In the genomic region with DNA sequence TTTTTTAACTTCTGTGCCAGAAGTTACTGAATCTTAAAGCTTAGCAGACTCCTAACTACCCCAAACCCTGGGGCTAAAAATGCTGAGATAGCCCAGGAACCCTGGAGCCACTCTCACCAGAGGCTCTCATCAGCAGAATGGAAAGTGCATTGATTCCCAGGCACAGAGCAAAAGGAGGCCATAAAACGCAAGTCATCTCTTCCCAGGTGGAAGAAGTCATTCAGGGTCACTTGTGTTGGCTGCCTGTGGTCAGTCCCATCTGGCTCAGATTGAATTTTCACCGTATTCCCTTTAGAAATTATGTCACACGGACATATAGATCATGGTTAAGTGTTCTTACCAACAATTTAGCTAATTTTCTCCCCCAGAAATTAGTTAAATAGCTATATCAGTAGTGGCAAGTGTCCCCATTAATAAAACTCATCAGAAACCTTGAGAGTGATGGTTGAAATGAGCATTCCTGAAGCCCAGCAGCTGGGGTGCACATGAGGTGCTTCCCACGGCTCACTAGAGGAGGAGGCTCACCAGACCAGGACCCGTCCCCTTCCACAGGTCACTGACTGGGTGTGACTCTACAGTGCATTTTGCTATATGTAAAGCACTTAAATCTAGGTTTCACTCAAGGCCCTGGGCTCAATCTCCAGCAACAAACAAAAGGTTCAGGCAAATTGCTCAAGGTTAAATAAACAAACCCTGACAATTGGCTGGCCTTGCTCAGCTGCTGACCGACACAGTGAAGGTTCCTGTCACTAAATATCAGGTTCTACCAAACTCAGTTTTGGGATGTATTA, we compare ENCODE assay signal across 20 mouse cellular contexts. TPM values are rescaled to one million over a fixed set of nuclear protein-coding genes. Genes with fewer than 3 reads are reported as not detected.
DNase-seq lines count a peak whose midpoint lies in the region; ATAC-seq lines count a peak whose summit lies in the region.
"Had no signal": no experiment of that assay in that cellular context is flagged by ENCODE, and none has a peak within 500 bp of the region (broad histone marks: within the 10 kb centered on the region; RNA-seq: fewer than 3 reads in every experiment).

No protein-coding gene starts in this region.

- 56% methylated on average over 6 of the region's 6 CpGs for WGBS in heart, embryonic 10.5 days
- 38% methylated on average over 6 of the region's 6 CpGs for WGBS in kidney, embryonic 16.5 days

- peaks cover 6% of the 10 kb centered on the region; the same call in 1 of the 2 replicates for H3K36me3 ChIP-seq in heart, embryonic 10.5 days
- H3K36me3 ChIP-seq in kidney, embryonic 16.5 days (ENCODE audit: insufficient read depth, low read length) = no peaks in the 10 kb centered on the region
- H3K36me3 ChIP-seq: embryonic facial prominence, embryonic 10.5 days; hindbrain, embryonic 12.5 days; intestine, embryonic 15.5 days; limb, embryonic 13.5 days; liver, embryonic 15.5 days had no signal

- H3K4me3 ChIP-seq in heart, embryonic 10.5 days = no peak overlapping the region
- no peak overlapping the region for H3K4me3 ChIP-seq in kidney, embryonic 16.5 days (ENCODE audit: low read length)
- no peak overlapping the region for H3K4me3 ChIP-seq in brown adipose tissue, adult 24 weeks (ENCODE audit: insufficient read depth, low read depth, low read length)
- H3K4me3 ChIP-seq: embryonic facial prominence, embryonic 10.5 days; erythroblast, embryonic 14.5 days; hindbrain, embryonic 12.5 days; intestine, embryonic 15.5 days; limb, embryonic 13.5 days; liver, embryonic 15.5 days had no signal

- H3K4me2 ChIP-seq in kidney, embryonic 16.5 days (replicated peaks; ENCODE audit: low read depth, low read length) = no peak overlapping the region
- H3K4me2 ChIP-seq: hindbrain, embryonic 12.5 days; intestine, embryonic 15.5 days; limb, embryonic 13.5 days; liver, embryonic 15.5 days had no signal

- ATAC-seq in kidney, embryonic 16.5 days (ENCODE audit: low FRiP score, low TSS enrichment) = no peak
- no peak for ATAC-seq in megakaryocyte progenitor cell, adult 5-6 weeks (replicated peaks; ENCODE audit: poor library complexity)
- ATAC-seq: forebrain, postnatal 0 days; intestine, embryonic 15.5 days; Patski had no signal

- H3K4me1 ChIP-seq in heart, embryonic 10.5 days = peaks cover 94% of the 10 kb centered on the region
- peaks cover 46% of the 10 kb centered on the region for H3K4me1 ChIP-seq in kidney, embryonic 16.5 days (ENCODE audit: insufficient read depth, low read length)
- peaks cover 50% of the 10 kb centered on the region for H3K4me1 ChIP-seq in brown adipose tissue, adult 24 weeks (ENCODE audit: control insufficient read depth, insufficient read depth, insufficient read length, low read length)

- H3K27ac ChIP-seq in heart, embryonic 10.5 days = peak overlapping the region; percentile 67
- H3K27ac ChIP-seq in kidney, embryonic 16.5 days (ENCODE audit: low read length) = peak overlapping the region; percentile 62; the same call in 1 of the 2 replicates
- peak overlapping the region; percentile 20; the same call in 1 of the 2 replicates for H3K27ac ChIP-seq in brown adipose tissue, adult 24 weeks (replicated peaks; ENCODE audit: low read depth, low read length)
- H3K27ac ChIP-seq: hindbrain, embryonic 12.5 days; intestine, embryonic 15.5 days; limb, embryonic 13.5 days; liver, embryonic 15.5 days had no signal

- peak; percentile 21 for DNase-seq in cerebellum, adult 11 months
- no peak for DNase-seq in cerebellum, postnatal 25 days
- no peak for DNase-seq in heart, embryonic 10.5 days (ENCODE audit: low spot score)
- no peak for DNase-seq in heart, postnatal 10 days
- DNase-seq in kidney, postnatal 4 days = no peak
- DNase-seq: forebrain, postnatal 0 days; kidney, postnatal 10 days; midbrain, embryonic 14.5 days; right cerebral cortex, adult 18-20 months; spleen, adult 18-20 months had no signal

- H3K27me3 ChIP-seq in heart, embryonic 10.5 days (ENCODE audit: insufficient read depth, poor library complexity, severe bottlenecking) = no peaks in the 10 kb centered on the region
- H3K27me3 ChIP-seq in kidney, embryonic 16.5 days (ENCODE audit: insufficient read depth, low read length) = no peaks in the 10 kb centered on the region
- H3K27me3 ChIP-seq: hindbrain, embryonic 12.5 days; intestine, embryonic 15.5 days; limb, embryonic 13.5 days; liver, embryonic 15.5 days; Patski had no signal

- no peaks in the 10 kb centered on the region for H3K9me3 ChIP-seq in heart, embryonic 10.5 days
- H3K9me3 ChIP-seq in kidney, embryonic 16.5 days (ENCODE audit: low read length) = no peaks in the 10 kb centered on the region
- H3K9me3 ChIP-seq: embryonic facial prominence, embryonic 10.5 days; hindbrain, embryonic 12.5 days; intestine, embryonic 15.5 days; limb, embryonic 13.5 days; liver, embryonic 15.5 days had no signal

- intact Hi-C loops in heart, postnatal 10 days (cut with DNase I) = no loop called here

- no peak overlapping the region for H3K9ac ChIP-seq in kidney, embryonic 16.5 days (replicated peaks; ENCODE audit: low read length)
- H3K9ac ChIP-seq: forebrain, postnatal 0 days; hindbrain, embryonic 12.5 days; intestine, embryonic 15.5 days; limb, embryonic 13.5 days; liver, embryonic 15.5 days had no signal

RNA-seq across cellular contexts. Expression of gene Sipa1l2, which starts 53.3 kb away (rescaled TPM):
- 24.9 and 32.6 TPM in 2 replicates for polyA plus RNA-seq in heart, embryonic 10.5 days (2016; fragmentation: Nextera tagmentation; extraction: Ambion mirVana)
- total RNA-seq in heart, postnatal 10 days (2021) = 10 to 100 TPM; 52.7 to 67.3 TPM
- 18.1 and 18.3 TPM in 2 replicates for polyA plus RNA-seq in kidney, embryonic 16.5 days (2015; fragmentation: Nextera tagmentation; extraction: Ambion mirVana)
- 2.4 and 3.5 TPM in 2 replicates for polyA plus RNA-seq in brown adipose tissue, adult 24 weeks (2012; ENCODE audit: insufficient read depth, insufficient read length, missing spikeins)
- 0.84 and 1.5 TPM in 2 replicates for total RNA-seq in megakaryocyte progenitor cell, adult 5-6 weeks (2015)
- 2.0 and 2.3 TPM in 2 replicates for total RNA-seq in megakaryocyte progenitor cell, adult 5-6 weeks (2017)
